Mouse (Mus musculus) liver, embryonic 15.5 days (tissue): ENCODE measurements around the gene Vsx2. TPM values are rescaled to one million over a fixed set of nuclear protein-coding genes. Genes with fewer than 3 reads are reported as not detected.

ENCODE experiments used
- ATAC-seq: fragments of 200-750 bp; cut with Nextera tagmentation; 2 replicates; pipeline ENCODE4 v1.8.0; 2017; ENCODE audit warnings: moderate number of reproducible peaks, mild to moderate bottlenecking, moderate library complexity; ENCODE audit not compliant: insufficient read depth
- H3K27ac ChIP-seq: fragments of 300-500 bp; sonication (generic); replicated peaks from 2 replicates; pipeline ENCODE4 v1.5.1; 2015; ENCODE audit warnings: mild to moderate bottlenecking, inconsistent platforms
- H3K27me3 ChIP-seq: fragments of 300-500 bp; sonication (generic); 2 replicates; pipeline ENCODE4 v1.6.1; 2015; ENCODE audit warnings: mild to moderate bottlenecking, inconsistent platforms
- H3K36me3 ChIP-seq: fragments of 300-500 bp; sonication (generic); replicated peaks from 2 replicates; pipeline ENCODE4 v1.6.1; 2015; ENCODE audit warnings: moderate library complexity, mild to moderate bottlenecking, inconsistent platforms
- H3K4me1 ChIP-seq: fragments of 300-500 bp; sonication (generic); replicated peaks from 2 replicates; pipeline ENCODE4 v1.6.1; 2015; ENCODE audit warnings: inconsistent platforms
- H3K4me2 ChIP-seq: fragments of 300-500 bp; sonication (generic); 2 replicates; pipeline ENCODE4 v1.6.1; 2015; ENCODE audit warnings: moderate library complexity, mild to moderate bottlenecking, inconsistent platforms
- H3K4me3 ChIP-seq: fragments of 300-500 bp; sonication (generic); replicated peaks from 2 replicates; pipeline ENCODE4 v1.5.1; 2015; ENCODE audit warnings: mild to moderate bottlenecking, inconsistent platforms
- H3K9ac ChIP-seq: fragments of 300-500 bp; sonication (generic); 2 replicates; pipeline ENCODE4 v1.6.1; 2015; ENCODE audit warnings: moderate library complexity, mild to moderate bottlenecking, inconsistent platforms
- H3K9me3 ChIP-seq: fragments of 300-500 bp; sonication (generic); replicated peaks from 2 replicates; pipeline ENCODE4 v1.6.1; 2016; ENCODE audit warnings: inconsistent platforms
- WGBS: fragments of 180-500 bp; shearing (Covaris S2); methylation state at CpG from one replicate; pipeline ENCODE4 v1.1.7; 2015; ENCODE audit warnings: mixed read lengths; ENCODE audit not compliant: insufficient replicate concordance; 5-methylcytosine and 5-hydroxymethylcytosine counted together
- polyA plus RNA-seq: library from polyadenylated mRNA; unstranded; fragments of >200 nt; fragmentation: Nextera tagmentation; extraction: Ambion mirVana; gene quantifications from 2 replicates; pipeline ENCODE4 v1.2.1, GENCODE M21; 2015

Gene Vsx2
- polyA plus RNA-seq, 1 experiment from 2014 or later, result not detected

DNA sequence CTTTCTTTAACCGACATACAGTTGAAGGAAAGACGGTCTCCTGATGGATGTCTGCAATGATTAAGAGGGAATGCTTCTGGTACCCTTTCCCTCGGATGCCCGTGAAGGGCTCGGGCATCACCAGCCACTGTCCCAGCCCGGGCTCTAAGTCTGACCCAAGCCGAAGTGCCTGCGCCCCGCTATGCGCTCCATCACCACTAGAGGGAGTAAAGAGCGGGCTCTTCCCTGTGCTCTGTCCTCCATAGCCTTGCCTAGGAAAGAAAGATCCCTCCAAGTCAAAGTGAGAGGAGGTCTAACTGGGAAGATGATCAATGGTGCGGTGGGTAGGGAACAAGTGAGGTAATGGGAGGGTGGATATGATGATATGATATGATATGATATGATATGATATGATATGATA is 23.5 kb upstream of the Vsx2 start:
- 4% methylated on average over 12 of the region's 12 CpGs for WGBS
- no peak overlapping the region for H3K9ac ChIP-seq
- H3K4me1 ChIP-seq, result no peaks in the 10 kb centered on the region

DNA sequence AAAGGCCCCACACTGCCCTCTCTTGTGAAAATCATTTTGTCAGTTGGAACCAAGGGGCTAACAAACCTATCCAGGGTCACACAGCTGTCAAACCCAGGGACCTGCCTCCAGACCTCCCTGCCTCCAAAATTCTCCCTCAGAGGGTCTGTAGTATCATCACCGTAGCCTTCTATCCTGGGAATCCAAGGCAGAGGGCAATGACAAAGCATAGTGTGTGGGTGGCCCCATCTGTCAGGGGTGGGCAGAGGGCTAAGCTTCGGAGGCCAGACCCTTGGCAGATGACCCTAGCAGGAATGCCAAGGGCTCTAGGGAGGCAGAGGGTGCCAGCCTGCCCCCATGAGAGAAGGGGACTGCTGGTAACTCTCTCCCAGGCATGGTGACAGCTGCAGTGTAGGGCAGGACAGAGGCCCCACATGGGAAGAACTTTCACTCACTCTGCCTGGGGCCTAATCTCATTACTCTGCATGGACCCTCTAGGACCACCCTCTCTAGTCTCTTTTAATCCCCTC is 22.9 kb upstream of the Vsx2 start:
- no peaks in the 10 kb centered on the region for H3K9me3 ChIP-seq
- 66% methylated on average over 2 of the region's 2 CpGs for WGBS
- ATAC-seq, result no peak

More for the DNA sequence above, 23.5 kb upstream of the Vsx2 start:
- Histone ChIP-seq H3K9me3 (no peaks in the 10 kb centered on the region), H3K4me2 (no peak overlapping the region), H3K36me3 (no peaks in the 10 kb centered on the region), H3K27me3 (0 out of 2 replicates have a peak, but pooled peaks cover 2% of the 10 kb centered on the region), H3K27ac (no peak overlapping the region), H3K4me3 (no peak overlapping the region)
- no peak for ATAC-seq

DNA sequence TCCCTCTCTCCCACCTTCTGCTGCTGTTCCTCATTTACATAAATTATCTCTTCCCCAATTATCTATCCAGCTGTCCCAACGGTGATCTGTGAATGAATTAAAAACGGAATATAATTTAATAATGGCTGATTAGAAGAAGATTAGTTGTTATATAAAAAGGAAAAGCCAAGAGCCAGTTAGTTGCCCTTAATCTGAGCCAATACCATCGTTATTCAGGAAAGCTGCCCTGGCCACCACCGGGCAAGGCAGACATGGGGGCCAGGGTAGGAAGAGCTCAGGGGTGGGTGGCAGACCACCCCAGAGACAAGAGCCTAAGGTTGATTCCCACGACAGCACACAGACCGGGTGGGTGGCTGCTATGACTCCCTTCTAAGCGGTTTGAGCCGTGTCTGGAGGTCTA is 21.3 kb upstream of the Vsx2 start:
- WGBS, result 43% methylated on average over 8 of the region's 8 CpGs
- H3K9me3 ChIP-seq, result no peaks in the 10 kb centered on the region
- H3K27me3 ChIP-seq, result peaks cover 7% of the 10 kb centered on the region; the same call in 1 of the 2 replicates
- no peak overlapping the region for H3K27ac ChIP-seq
- H3K4me2 ChIP-seq, result no peak overlapping the region
- no peaks in the 10 kb centered on the region for H3K36me3 ChIP-seq
- no peaks in the 10 kb centered on the region for H3K4me1 ChIP-seq
- H3K4me3 ChIP-seq, result no peak overlapping the region
- ATAC-seq, result no peak
- H3K9ac ChIP-seq, result no peak overlapping the region

More for the DNA sequence above, 22.9 kb upstream of the Vsx2 start:
- Histone ChIP-seq H3K4me3 (no peak overlapping the region), H3K27ac (no peak overlapping the region), H3K27me3 (peaks cover 7% of the 10 kb centered on the region; the same call in 1 of the 2 replicates), H3K9ac (no peak overlapping the region), H3K4me2 (no peak overlapping the region), H3K36me3 (no peaks in the 10 kb centered on the region), H3K4me1 (no peaks in the 10 kb centered on the region)

DNA sequence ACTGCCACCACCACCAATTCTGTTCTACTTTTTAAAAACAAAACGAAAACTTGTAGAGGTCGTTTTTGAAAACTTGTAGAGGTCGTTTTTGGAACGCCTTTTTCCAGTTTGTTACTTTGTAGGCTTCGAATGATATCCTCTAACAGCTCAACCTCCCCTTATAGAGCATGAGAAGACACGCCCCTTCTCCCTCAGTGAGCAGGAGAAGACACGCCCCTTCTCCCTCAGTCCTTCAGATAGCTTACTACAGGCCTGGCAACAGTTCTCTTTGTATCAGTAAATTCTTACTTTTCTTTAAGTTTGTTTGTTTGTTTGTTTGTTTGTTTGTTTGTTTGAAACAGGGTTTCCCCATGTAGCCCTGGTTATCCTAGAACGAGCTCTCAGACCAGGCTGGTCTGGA is 14.3 kb upstream of the Vsx2 start:
- H3K27ac ChIP-seq, result no peak overlapping the region
- no peak overlapping the region for H3K9ac ChIP-seq
- 40% methylated on average over 8 of the region's 8 CpGs for WGBS
- peaks cover 9% of the 10 kb centered on the region; the same call in 1 of the 2 replicates for H3K27me3 ChIP-seq
- no peaks in the 10 kb centered on the region for H3K9me3 ChIP-seq
- no peaks in the 10 kb centered on the region for H3K36me3 ChIP-seq
- no peak overlapping the region for H3K4me3 ChIP-seq
- H3K4me1 ChIP-seq, result no peaks in the 10 kb centered on the region
- no peak overlapping the region for H3K4me2 ChIP-seq
- ATAC-seq, result no peak

DNA sequence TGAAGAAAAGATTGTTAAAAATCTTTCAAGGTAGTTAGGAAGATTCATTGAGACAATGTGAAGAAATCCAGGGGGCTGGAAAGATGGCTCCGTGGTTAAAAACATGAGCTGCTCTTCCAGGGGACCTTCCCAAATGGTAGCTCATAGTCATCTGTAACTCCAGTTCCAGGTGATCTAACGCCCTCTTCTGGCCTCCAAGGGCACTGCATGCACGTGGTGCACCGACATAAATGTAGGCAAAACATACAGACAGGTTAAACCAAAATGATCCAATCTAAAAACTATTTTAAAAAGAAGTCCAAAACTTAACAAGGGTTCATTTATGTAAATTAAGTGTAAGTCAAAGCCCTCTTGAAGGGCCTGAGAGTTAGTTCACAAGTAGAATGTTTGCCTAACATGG is 7.0 kb upstream of the Vsx2 start:
- 32% methylated on average over 4 of the region's 4 CpGs for whole genome bisulfite sequencing
- Histone ChIP-seq H3K9me3 (no peaks in the 10 kb centered on the region), H3K4me2 (no peak overlapping the region), H3K27me3 (peaks cover 32% of the 10 kb centered on the region), H3K4me3 (no peak overlapping the region), H3K9ac (no peak overlapping the region), H3K27ac (no peak overlapping the region), H3K36me3 (no peaks in the 10 kb centered on the region), H3K4me1 (no peaks in the 10 kb centered on the region)
- ATAC-seq, result no peak

DNA sequence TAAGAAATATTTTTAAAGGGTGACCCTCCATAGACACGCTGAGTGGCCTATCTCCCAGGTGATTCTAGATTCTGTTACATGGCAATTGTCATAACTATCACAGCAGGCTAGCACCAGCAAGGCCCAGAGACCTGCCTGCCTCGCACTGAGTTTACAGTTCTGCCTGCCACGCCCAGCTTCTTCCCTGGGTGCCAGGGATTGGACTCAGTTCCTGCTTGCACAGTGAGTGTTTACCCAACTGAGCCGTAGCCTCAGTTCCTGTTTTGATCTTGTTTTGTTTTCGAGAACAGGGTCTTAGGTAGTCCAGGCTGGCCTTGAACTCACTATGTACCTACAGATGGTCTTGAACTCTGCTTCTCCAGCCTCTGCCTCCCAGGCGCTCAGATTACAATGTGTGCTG is 2.0 kb upstream of the Vsx2 start:
- no peak for ATAC-seq
- Histone ChIP-seq H3K9ac (no peak overlapping the region), H3K27ac (no peak overlapping the region), H3K4me3 (no peak overlapping the region), H3K9me3 (no peaks in the 10 kb centered on the region), H3K36me3 (no peaks in the 10 kb centered on the region), H3K27me3 (peaks cover 79% of the 10 kb centered on the region), H3K4me1 (no peaks in the 10 kb centered on the region), H3K4me2 (no peak overlapping the region)
- 48% methylated on average over 6 of the region's 6 CpGs for WGBS

DNA sequence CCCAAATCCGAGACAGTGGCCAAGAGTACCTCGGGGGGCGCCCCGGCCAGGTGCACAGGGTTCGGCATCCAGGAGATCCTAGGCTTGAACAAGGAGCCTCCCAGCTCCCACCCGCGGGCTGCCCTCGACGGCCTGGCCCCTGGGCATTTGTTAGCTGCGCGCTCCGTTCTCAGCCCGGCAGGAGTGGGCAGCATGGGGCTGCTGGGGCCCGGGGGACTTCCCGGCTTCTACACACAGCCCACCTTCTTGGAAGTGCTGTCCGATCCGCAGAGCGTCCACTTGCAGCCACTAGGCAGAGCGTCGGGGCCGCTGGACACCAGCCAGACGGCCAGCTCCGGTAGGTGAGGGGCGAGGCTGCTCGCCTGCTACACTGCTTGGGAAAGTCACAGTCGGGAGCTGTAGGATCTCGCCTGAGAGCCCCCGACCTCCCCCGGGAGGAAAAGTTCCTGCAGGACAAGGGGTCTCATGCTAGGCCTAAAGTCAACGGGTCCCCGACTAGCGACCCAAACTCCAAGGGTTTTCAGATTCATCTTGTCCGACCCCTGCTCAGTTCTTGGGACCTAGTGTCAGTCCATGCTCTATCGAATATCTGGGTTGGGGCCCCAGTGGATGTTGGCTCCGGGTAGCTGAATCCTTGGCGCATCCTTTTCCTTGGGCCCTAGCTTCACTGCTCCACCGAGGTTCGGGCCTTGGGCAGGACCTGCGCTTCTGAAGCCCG is 573 bp downstream of the Vsx2 start:
- H3K27ac ChIP-seq, result no peak overlapping the region
- no peaks in the 10 kb centered on the region for H3K4me1 ChIP-seq
- peaks cover 87% of the 10 kb centered on the region for H3K27me3 ChIP-seq
- no peak overlapping the region for H3K4me3 ChIP-seq
- no peaks in the 10 kb centered on the region for H3K36me3 ChIP-seq
- 3% methylated on average over 38 of the region's 40 CpGs for WGBS
- H3K4me2 ChIP-seq, result no peak overlapping the region
- no peaks in the 10 kb centered on the region for H3K9me3 ChIP-seq
- no peak overlapping the region for H3K9ac ChIP-seq
- ATAC-seq, result no peak

DNA sequence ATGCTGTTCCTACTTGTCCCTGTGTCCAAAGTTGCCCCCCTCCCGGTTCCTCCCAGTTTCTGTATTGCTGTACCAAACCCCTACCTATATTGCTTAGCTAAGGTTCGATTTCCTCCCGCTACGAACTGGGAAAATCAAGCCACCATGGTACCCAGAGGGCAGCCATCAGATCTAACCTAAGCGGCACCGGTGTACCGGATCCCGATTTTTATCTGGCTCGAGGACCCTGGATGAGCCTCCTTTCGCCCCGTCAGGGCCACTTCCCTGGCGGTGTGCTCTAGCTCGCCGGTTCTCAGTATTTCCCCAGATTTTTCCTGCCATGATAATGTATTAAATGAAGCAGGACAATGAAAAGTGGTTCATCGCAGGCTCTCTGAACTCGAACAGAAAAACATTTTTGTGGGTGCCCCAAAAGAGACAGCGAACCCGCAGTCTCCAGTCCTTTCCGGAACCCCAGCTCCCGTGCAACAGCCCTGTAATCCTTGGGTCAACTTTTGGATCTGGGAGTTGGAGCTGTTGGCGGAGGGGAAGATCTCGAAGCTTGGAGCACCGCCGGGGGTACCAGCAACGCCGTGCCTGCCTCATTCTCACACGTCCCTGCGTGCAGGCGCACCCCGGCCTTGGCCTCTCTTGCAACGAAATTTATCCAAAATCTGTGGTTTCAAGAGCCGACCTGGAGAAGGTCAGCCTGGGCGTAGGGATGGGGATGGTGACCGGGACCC is 1.3 kb downstream of the Vsx2 start:
- no peaks in the 10 kb centered on the region for H3K4me1 ChIP-seq
- peaks cover 94% of the 10 kb centered on the region for H3K27me3 ChIP-seq
- WGBS, result 2% methylated on average over 34 of the region's 34 CpGs

DNA sequence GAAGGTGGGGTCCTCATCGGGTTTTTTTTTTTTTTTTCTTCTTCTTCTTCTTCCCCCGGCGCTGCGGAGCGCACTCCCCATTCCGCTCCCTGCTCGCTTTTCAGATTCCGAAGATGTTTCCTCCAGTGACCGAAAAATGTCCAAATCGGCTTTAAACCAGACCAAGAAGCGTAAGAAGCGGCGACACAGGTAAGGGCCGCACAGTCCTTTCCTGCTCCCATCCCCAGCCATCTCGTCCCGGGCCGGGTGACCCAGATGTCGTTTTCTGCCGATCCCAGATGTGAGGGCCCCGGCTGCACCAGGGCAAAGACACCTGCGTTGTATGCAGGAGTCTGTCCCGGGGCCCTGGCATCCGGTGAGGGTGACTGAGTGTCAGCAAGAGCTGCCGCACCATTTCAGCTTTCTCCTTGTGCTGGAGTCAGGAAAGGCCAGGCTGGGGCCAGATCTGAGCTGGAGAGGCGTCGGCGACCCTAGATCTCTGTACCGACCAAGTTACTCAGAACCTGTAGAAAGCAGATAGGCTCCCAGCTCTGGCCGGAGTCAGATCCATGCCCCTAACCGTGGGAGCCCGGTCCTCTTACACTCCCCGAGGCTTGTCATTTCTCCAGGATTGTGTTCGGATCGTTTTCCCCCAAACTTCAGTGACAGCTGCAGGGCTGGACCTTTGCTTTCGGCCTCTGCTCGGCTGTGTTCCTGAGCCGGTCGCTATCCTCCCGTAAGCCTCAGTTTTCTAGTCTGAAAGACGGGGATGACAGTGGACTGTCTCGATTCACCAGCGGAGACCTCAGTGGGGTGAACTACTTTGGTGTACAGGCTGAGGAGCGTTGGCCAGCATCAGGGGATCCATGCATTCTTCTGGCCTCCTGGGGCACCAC is 2.1 kb downstream of the Vsx2 start:
- no peak overlapping the region for H3K4me2 ChIP-seq

More for the DNA sequence above, 1.3 kb downstream of the Vsx2 start:
- H3K36me3 ChIP-seq, result no peaks in the 10 kb centered on the region
- ATAC-seq, result no peak
- H3K4me3 ChIP-seq, result no peak overlapping the region
- no peak overlapping the region for H3K9ac ChIP-seq
- H3K27ac ChIP-seq, result no peak overlapping the region
- H3K9me3 ChIP-seq, result no peaks in the 10 kb centered on the region
- H3K4me2 ChIP-seq, result no peak overlapping the region

DNA sequence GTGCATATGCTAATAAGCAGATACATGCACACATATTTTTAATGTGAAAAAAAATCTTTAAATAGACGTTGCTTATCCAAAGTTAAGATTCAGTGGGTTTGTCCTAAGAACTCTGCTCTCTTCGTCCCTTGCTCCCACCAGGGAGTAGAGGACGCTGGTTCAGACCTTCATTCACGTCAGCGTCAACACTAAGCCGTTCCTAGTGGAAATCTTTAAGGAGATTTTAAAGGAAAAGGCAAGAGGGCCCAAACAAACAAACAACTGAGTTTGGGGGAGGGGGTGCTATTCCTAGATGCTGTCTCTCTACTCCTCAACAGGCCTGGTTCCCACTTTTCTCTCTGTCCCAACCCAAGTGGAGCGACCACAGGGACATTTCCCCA is 2.8 kb downstream of the Vsx2 start:
- Histone ChIP-seq H3K4me3 (no peak overlapping the region), H3K4me2 (no peak overlapping the region), H3K4me1 (no peaks in the 10 kb centered on the region), H3K27me3 (peaks cover 98% of the 10 kb centered on the region), H3K36me3 (no peaks in the 10 kb centered on the region), H3K9me3 (no peaks in the 10 kb centered on the region), H3K27ac (no peak overlapping the region), H3K9ac (no peak overlapping the region)
- ATAC-seq, result no peak
- 4% methylated on average over 7 of the region's 7 CpGs for WGBS

More for the DNA sequence above, 2.1 kb downstream of the Vsx2 start:
- H3K36me3 ChIP-seq, result no peaks in the 10 kb centered on the region
- no peak overlapping the region for H3K27ac ChIP-seq
- 2% methylated on average over 43 of the region's 43 CpGs for WGBS
- no peak for ATAC-seq
- peaks cover 98% of the 10 kb centered on the region for H3K27me3 ChIP-seq
- H3K9me3 ChIP-seq, result no peaks in the 10 kb centered on the region
- no peak overlapping the region for H3K4me3 ChIP-seq
- no peak overlapping the region for H3K9ac ChIP-seq
- no peaks in the 10 kb centered on the region for H3K4me1 ChIP-seq

DNA sequence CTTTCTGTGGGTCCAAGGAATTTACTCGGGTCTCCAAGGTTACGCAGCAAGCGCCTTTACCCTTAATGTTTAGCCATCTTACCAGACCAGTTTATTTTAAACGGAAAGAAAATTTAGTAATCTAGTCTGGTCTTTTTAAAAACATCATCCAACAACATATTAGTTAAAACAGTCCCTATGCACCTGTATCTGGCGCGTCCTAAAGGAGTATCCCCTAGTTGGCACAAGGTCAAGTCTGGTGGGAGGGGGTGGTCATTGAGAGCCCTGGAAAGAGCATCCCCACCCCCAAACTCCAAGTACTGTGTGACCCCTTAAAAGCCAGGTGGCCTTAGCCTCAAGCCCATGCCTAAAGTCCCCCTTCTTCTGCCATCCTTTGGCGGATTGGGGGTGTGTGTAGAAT is 3.5 kb downstream of the Vsx2 start:
- Histone ChIP-seq H3K4me3 (no peak overlapping the region), H3K36me3 (no peaks in the 10 kb centered on the region), H3K27me3 (peaks cover 97% of the 10 kb centered on the region), H3K9ac (no peak overlapping the region), H3K4me1 (no peaks in the 10 kb centered on the region), H3K4me2 (no peak overlapping the region), H3K27ac (no peak overlapping the region), H3K9me3 (no peaks in the 10 kb centered on the region)
- no peak for ATAC-seq
- WGBS, result 22% methylated on average over 7 of the region's 7 CpGs
